Mouse (Mus musculus) hindbrain, embryonic 16.5 days (tissue): ENCODE measurements around the gene Mdm1. TPM values are rescaled to one million over a fixed set of nuclear protein-coding genes. Genes with fewer than 3 reads are reported as not detected.

Experiments
- ATAC-seq: fragments of 200-750 bp; cut with Nextera tagmentation; 2 replicates; pipeline ENCODE4 v1.8.0; 2017; ENCODE audit warnings: moderate TSS enrichment, moderate library complexity
- H3K27ac ChIP-seq: fragments of 300-500 bp; sonication (generic); 2 replicates; pipeline ENCODE4 v1.5.1; 2014; ENCODE audit warnings: low read depth, mild to moderate bottlenecking, control low read depth, low read length, moderate library complexity
- H3K27me3 ChIP-seq: fragments of 300-500 bp; sonication (generic); replicated peaks from 2 replicates; pipeline ENCODE4 v1.6.1; 2014; ENCODE audit warnings: low read length; ENCODE audit not compliant: control insufficient read depth, insufficient read depth
- H3K36me3 ChIP-seq: fragments of 300-500 bp; sonication (generic); 2 replicates; pipeline ENCODE4 v1.6.1; 2014; ENCODE audit warnings: mild to moderate bottlenecking, low read length, moderate library complexity, mixed read lengths; ENCODE audit not compliant: control insufficient read depth, insufficient read depth
- H3K4me1 ChIP-seq: fragments of 300-500 bp; sonication (generic); 2 replicates; pipeline ENCODE4 v1.6.1; 2014; ENCODE audit warnings: low read depth, low read length; ENCODE audit not compliant: control insufficient read depth, insufficient read depth
- H3K4me2 ChIP-seq: fragments of 300-500 bp; sonication (generic); 2 replicates; pipeline ENCODE4 v1.6.1; 2014; ENCODE audit warnings: mild to moderate bottlenecking, low read length, control low read depth, moderate library complexity
- H3K4me3 ChIP-seq: fragments of 300-500 bp; sonication (generic); 2 replicates; pipeline ENCODE4 v1.5.1; 2014; ENCODE audit warnings: mild to moderate bottlenecking, low read length, control low read depth, moderate library complexity
- H3K9ac ChIP-seq: fragments of 300-500 bp; sonication (generic); 2 replicates; pipeline ENCODE4 v1.6.1; 2014; ENCODE audit warnings: low read depth, mild to moderate bottlenecking, control low read depth, low read length, moderate library complexity
- H3K9me3 ChIP-seq: fragments of 300-500 bp; sonication (generic); 2 replicates; pipeline ENCODE4 v1.6.1; 2014; ENCODE audit warnings: mild to moderate bottlenecking, low read length, moderate library complexity; ENCODE audit not compliant: control insufficient read depth
- WGBS: fragments of 180-500 bp; shearing (Covaris S2); extraction: QIAGEN DNeasy Blood & Tissue Kit; methylation state at CpG from one replicate; pipeline ENCODE4 v1.1.7; 2014; 5-methylcytosine and 5-hydroxymethylcytosine counted together
- polyA plus RNA-seq: library from polyadenylated mRNA; unstranded; fragments of >200 nt; fragmentation: Nextera tagmentation; extraction: Ambion mirVana; gene quantifications from 2 replicates; pipeline ENCODE4 v1.2.1, GENCODE M21; 2015

Mdm1 gene
- polyA plus RNA-seq: 27.9 TPM in 2 replicates

DNA sequence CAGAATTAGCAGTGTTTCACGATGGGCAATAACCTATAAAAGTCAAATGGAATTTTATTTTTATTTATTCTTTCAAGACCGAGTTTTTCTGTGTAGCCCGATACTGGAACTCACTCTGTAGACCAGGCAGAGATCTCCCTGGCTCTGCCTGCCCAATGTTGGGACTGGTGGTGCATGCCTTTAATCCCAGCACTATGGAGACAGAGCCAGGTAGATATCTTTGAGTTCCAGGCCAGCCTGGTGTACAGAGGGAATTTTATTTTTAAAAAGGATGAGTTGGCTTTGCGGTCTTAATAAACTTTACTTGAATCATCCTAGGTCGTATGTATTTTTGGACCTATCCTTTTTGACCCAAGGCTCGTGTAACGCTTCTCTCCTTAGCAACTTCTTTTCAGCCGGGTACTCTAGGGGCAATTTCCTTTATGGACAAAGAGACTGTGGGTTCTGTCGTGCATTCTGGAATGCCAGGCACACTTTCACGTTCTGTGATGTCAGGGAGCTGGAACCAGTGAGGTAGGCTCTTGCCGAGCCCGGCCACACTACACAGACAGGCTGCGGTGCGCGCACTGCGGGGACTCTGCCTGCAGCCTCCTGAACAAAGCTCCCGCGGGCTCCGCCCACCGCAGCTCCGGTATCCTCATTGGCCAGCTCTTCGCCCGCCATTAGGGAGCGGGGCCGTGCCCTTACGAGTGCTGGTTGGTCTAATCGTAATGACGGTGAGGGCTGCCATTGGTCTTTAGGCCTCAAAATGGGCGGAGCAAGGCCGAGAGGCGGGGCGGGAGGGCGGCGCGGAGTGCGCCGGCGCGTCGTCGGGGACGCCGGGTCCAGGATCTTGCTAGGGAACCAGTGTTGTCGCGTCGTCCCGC lies at the start of gene Mdm1:
Mdm1 (plus strand) TSS at position 794 of the 866 bp plus-strand sequence.
- H3K4me3 ChIP-seq: peak within 1 kb of the TSS; percentile 96
- H3K27ac ChIP-seq: peak within 1 kb of the TSS; percentile 59
- H3K27me3 ChIP-seq: no peaks in the 10 kb centered on the region
- H3K4me1 ChIP-seq: peaks cover 9% of the 10 kb centered on the region
- no peaks in the 10 kb centered on the region for H3K36me3 ChIP-seq
- no peaks in the 10 kb centered on the region for H3K9me3 ChIP-seq
- ATAC-seq: peak; percentile 100
- H3K4me2 ChIP-seq: peak within 1 kb of the TSS; percentile 75
- H3K9ac ChIP-seq: peak within 1 kb of the TSS; percentile 76
- WGBS: 7% methylated on average over 36 of the region's 47 CpGs

DNA sequence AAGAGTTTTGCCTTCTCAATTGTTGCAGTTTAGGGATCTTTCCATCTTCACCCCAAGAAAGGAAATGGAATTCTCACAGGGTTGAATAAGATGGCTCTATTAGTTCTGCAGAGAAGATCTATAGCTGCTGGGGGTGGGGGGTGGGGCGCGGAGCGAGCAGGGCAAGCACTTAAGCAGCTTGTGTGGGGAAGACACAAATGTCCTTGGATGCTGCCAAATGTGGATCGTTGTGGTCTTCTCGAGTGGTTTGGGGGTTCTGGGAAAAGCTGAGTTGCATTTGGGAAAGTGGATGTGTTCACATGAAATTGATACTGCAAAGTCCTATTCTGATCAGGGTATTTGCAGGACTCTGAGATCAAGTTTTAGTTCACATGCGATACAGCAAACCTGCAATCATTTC lies 48.9 kb upstream of the Mdm1 start:
- Histone ChIP-seq H3K9me3 (peaks cover 3% of the 10 kb centered on the region; the same call in 1 of the 2 replicates), H3K27me3 (no peaks in the 10 kb centered on the region), H3K36me3 (no peaks in the 10 kb centered on the region), H3K4me1 (no peaks in the 10 kb centered on the region; the same call in 1 of the 2 replicates), H3K4me3 (no peak overlapping the region), H3K9ac (no peak overlapping the region), H3K27ac (no peak overlapping the region), H3K4me2 (no peak overlapping the region)
- ATAC-seq: no peak
- WGBS: 78% methylated on average over 6 of the region's 6 CpGs

DNA sequence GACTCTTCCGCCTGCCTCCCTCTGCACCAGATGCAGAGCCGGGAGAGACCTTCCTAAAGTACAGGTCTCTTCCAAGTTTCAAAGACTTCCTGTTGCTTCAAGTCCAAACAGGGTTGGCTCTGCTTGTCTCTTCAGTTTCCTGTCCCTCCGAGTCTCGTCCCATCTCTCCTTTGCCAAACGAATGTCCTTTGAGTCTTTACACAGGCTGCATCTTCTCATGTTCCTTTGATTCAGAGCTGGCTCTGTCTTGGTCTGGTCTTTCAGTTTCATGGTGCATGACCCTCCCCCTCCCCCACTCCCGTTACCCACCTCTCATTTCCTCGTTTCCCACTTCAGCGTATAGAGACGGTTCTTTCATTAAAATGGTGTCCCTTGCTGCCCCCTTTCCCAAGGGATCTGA lies 47.9 kb upstream of the Mdm1 start:
- no peak for ATAC-seq
- Histone ChIP-seq H3K9me3 (peaks cover 3% of the 10 kb centered on the region; the same call in 1 of the 2 replicates), H3K36me3 (no peaks in the 10 kb centered on the region), H3K27me3 (no peaks in the 10 kb centered on the region), H3K4me1 (no peaks in the 10 kb centered on the region), H3K9ac (no peak overlapping the region), H3K4me2 (no peak overlapping the region), H3K4me3 (no peak overlapping the region), H3K27ac (no peak overlapping the region)
- WGBS: 66% methylated on average over 9 of the region's 9 CpGs

DNA sequence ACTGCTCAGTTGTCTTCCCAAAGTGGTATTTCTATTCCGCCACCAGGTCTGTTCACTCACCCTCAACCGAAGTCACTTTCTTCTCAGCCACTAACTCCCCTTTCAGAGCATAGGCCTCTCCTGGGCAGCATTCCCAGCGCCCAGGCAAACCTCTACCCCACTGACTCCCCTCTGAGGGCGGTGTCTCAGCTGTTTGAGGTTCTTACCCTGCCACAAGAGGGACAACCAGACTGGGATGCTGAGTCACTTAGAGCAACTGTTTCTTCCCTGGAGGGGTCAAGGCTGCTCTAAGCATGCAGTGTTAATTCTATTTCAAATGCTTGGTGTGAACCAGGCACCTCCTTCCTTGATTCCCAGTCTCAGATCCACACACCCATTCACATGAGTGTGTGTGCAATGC lies 46.8 kb upstream of the Mdm1 start:
- Histone ChIP-seq H3K36me3 (no peaks in the 10 kb centered on the region), H3K9me3 (peaks cover 3% of the 10 kb centered on the region; the same call in 1 of the 2 replicates), H3K27me3 (no peaks in the 10 kb centered on the region), H3K9ac (no peak overlapping the region), H3K4me2 (no peak overlapping the region), H3K27ac (no peak overlapping the region), H3K4me1 (no peaks in the 10 kb centered on the region), H3K4me3 (no peak overlapping the region)
- no peak for ATAC-seq
- WGBS: 84% methylated on average over 4 of the region's 4 CpGs

DNA sequence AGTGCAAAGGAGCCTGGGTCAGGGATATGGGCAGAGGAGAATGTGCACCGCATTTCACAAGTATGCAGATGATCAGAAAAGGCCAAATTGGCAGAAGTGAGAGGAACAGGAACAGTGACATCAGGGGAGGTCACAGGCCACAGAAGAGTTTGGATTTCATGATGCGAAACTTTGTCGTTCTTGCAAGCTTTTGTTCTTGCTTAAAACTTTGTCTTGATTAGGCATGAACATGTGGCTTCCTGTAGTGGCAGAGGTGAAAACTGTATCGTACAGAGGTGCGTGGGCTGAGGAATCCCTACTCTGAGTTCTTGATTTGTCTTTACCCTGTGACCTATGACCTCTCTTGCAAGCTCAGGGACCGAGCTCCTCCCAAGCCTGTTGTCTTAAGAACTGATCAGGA lies 45.4 kb upstream of the Mdm1 start:
- Histone ChIP-seq H3K9ac (no peak overlapping the region), H3K4me2 (no peak overlapping the region), H3K4me1 (no peaks in the 10 kb centered on the region), H3K36me3 (no peaks in the 10 kb centered on the region), H3K27me3 (no peaks in the 10 kb centered on the region), H3K4me3 (no peak overlapping the region), H3K9me3 (peaks cover 3% of the 10 kb centered on the region; the same call in 1 of the 2 replicates), H3K27ac (no peak overlapping the region)
- no peak for ATAC-seq
- WGBS: 87% methylated on average over 6 of the region's 6 CpGs

DNA sequence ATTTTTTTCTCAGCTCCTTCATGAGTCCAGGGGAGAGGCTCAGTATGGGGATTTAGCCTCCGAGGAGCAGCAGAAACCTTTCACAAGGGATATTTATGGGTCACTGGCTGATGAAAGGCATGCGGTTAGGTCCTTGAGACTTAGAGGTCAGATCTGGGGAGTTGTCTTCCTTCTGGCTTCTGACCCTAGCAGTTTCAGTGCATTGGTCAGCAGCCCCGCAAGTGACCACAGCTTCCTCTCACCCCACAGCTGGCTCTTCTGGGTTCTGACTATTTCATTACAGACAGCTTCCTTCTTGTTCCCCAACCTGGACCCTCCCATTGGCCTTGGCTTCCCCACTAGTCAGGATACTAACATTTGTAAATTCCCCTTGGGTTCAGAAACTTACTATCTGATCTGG lies 43.7 kb upstream of the Mdm1 start:
- Histone ChIP-seq H3K4me1 (no peaks in the 10 kb centered on the region), H3K27ac (no peak overlapping the region), H3K4me2 (no peak overlapping the region), H3K36me3 (no peaks in the 10 kb centered on the region), H3K9me3 (peaks cover 3% of the 10 kb centered on the region; the same call in 1 of the 2 replicates), H3K4me3 (no peak overlapping the region), H3K9ac (no peak overlapping the region), H3K27me3 (no peaks in the 10 kb centered on the region)
- ATAC-seq: no peak
- WGBS: 78% methylated on average over 3 of the region's 3 CpGs

DNA sequence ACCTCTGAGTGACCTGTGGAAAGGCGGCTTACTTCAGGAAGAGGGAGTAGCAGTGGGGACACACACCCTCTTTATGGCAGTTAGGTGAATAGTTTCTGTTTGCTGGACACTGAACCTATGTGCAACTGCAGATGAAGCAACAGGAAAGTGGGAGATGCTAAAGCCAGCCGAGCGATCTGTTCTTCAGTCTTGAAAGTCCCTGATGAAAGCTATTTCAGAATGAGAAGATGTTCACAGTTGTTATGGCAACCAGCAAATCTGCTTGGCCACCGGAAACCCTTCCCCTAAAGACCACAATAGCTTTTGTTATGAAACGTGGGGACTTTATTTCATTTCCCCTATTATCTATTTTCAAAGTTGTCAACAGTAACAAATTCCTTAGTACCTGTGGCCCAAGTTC lies 41.0 kb upstream of the Mdm1 start:
- no peaks in the 10 kb centered on the region for H3K36me3 ChIP-seq
- WGBS: 41% methylated on average over 5 of the region's 5 CpGs
- H3K4me3 ChIP-seq: no peak overlapping the region
- H3K4me2 ChIP-seq: no peak overlapping the region
- H3K9ac ChIP-seq: no peak overlapping the region
- H3K27me3 ChIP-seq: no peaks in the 10 kb centered on the region
- H3K27ac ChIP-seq: no peak overlapping the region
- H3K9me3 ChIP-seq: peaks cover 3% of the 10 kb centered on the region; the same call in 1 of the 2 replicates
- ATAC-seq: no peak
- H3K4me1 ChIP-seq: no peaks in the 10 kb centered on the region

DNA sequence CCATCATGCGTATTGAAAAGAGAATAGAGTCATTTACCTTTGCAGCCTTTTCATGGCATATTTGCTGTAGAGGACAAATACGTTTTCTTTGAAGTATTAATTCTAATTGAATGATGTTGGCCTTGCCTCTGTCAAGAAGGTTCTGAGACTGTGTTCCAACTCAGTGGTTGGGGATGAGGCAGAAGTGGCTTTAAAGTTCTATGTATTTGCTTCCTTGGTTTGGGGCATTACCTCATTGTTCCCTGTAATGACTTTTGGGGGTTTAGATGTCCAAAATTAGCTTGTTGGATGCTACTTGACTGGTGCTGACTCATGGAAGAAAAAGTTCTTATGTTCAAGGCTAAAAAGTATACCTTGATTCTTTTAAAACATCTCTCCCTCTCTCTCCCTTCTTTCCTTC lies 40.6 kb upstream of the Mdm1 start:
- H3K27me3 ChIP-seq: no peaks in the 10 kb centered on the region
- H3K27ac ChIP-seq: no peak overlapping the region
- no peak overlapping the region for H3K4me3 ChIP-seq
- no peak for ATAC-seq
- no peaks in the 10 kb centered on the region for H3K36me3 ChIP-seq
- 83% methylated on average over 2 of the region's 2 CpGs for WGBS
- H3K4me1 ChIP-seq: no peaks in the 10 kb centered on the region
- H3K9ac ChIP-seq: no peak overlapping the region
- peaks cover 3% of the 10 kb centered on the region; the same call in 1 of the 2 replicates for H3K9me3 ChIP-seq
- H3K4me2 ChIP-seq: no peak overlapping the region

DNA sequence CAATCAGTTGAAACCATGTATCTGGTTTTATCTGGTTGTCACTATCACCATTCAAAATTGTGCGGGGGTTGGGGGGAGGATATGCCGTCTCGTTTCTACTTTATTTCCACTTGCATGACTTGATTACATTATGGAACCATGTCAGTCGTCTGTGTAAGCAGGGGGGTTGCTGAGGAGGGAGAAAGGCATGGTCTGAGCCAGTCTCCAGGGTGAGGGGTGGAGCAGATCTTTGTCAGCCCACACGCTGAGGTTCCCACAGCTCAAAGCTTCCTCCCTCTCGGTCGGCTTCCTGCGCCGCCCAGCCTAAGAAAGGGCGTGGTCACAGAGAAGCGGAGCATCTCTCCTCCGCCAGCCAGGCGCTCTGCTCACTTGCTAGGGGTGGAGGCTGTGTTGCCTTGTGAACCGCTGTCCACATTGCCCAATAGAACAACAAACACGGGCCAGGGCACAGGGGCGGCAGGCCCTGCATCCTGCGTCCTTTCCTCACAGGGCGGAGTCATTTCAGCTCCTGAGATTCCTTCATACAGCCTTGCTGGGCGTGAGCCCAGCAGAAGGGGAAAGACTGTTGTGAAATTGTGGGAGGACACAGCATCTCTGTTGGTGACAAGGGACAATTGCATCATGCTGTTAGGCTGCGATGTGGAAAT lies 38.5 kb upstream of the Mdm1 start:
- H3K36me3 ChIP-seq: no peaks in the 10 kb centered on the region
- H3K27ac ChIP-seq: peak overlapping the region; percentile 77
- 0 out of 2 replicates have a peak, but pooled peaks cover 2% of the 10 kb centered on the region for H3K27me3 ChIP-seq
- H3K4me3 ChIP-seq: peak overlapping the region; percentile 47
- H3K9me3 ChIP-seq: no peaks in the 10 kb centered on the region
- no peaks in the 10 kb centered on the region for H3K4me1 ChIP-seq
- H3K4me2 ChIP-seq: peak overlapping the region; percentile 76
- peak; percentile 95 for ATAC-seq
- peak overlapping the region; percentile 71 for H3K9ac ChIP-seq
- WGBS: under 1% methylated on average over 20 of the region's 20 CpGs
